Mouse (Mus musculus): ENCODE measurements around the gene Fam160b1.

Fam160b1 gene

DNA sequence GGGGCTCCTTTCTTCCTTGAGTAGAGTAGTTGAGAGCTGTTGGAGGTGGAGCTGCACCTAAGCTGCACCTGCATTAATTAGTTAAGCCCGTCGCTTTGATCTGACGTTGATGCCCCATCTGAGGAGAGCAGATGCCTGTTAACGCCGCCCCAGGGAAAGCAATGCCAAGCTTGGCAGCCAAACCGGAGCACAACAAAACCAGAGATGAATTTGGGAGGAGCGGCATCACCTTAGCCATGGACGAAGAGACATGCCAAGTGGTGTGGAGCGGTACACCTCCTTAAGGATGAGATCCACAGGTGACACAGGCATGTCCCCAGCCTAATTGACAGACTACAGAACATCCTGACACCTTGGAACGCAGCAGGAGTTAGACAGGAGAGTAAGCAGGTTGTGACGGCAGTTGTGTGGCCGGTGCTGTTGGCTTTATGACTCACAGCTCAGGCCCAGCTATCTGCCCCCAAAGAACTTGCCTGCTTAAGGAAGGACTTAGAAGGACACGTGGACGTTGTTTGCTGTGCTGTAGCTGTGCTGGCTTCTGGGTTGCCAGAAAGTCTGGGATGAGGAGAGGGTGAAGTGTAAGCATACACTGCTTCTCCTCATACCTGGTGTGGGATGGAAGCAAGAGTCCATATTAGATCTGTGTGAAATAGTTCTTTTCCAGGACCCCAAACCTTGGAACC lies 67.4 kb downstream of the Fam160b1 start:
- DNase-seq: no peak

DNA sequence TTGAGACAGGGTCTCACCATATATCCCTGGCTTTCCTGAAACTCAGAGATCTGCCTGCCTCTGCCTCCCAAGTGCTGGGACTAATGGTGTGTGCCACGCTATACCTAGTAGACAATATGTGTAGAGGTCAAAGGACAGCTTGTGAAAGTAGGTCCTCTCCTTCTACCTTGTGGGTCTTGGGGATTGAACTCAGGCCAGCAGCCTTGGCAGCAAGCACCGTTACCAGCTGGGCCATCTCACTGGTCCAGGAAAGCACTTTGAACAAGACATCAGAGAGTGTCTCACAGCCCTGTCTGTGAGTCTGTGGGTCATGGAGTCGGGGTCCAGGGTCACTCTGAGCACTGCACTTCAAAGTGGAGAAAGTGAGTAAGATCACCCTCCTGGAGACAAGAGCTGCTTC lies 68.2 kb downstream of the Fam160b1 start:
- no peak for DNase-seq

DNA sequence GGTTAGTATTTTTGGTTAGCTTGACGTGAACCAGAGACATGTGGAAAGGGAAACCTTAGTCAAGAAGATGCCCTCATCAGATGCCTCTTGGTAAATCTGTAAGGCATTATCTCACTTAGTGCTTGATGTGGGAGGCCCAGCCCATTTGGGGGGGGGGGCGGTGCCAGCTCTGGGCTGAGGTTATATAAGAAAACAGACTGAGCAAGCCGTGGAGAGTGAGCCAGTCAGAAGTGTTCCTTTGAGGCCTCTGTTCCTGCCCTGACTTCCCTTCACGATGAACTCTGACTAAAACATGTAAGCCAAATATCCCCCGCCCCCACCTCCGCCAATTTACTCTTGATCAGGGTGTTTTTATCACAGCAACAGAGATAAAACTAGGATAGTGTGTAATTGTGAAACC lies 69.4 kb downstream of the Fam160b1 start:
- DNase-seq: no peak

DNA sequence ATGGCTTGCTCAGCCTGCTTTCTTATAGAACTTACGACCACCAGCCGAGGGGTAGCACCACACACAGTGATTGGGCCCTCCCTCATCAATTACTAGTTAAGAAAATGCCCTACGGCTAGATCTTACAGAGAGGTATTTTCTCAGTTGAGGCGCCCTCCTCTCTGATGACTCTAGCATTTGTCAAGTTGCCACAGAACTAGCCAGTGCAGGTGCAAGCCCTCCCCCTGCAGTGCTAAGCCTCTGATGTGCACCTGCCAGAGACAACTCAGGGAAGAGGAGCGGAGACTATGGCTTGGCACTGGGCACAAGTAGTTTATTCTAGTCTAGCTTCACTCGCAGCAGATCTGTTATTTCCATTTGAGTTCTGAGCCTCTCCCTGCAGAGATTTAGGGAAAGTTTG lies 71.0 kb downstream of the Fam160b1 start:
- DNase-seq: no peak

DNA sequence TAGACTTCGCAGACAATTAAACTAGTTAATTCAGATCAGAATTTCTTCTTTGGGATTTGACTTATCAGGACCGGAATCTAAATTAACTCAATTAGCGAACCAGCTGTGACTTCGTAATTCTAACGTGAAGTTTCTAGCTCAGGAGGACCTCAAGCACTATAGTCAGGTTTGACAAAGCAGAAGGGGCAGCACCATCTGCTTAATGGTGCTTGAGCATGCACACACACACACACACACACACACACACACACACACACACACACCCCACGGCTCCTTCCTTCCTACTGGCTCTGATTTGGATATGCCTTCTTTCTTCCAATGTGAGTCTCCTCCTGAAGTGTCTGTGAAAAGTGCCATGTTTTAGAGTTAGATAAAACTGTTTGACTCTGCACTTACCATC lies 73.5 kb downstream of the Fam160b1 start:
- DNase-seq: no peak

DNA sequence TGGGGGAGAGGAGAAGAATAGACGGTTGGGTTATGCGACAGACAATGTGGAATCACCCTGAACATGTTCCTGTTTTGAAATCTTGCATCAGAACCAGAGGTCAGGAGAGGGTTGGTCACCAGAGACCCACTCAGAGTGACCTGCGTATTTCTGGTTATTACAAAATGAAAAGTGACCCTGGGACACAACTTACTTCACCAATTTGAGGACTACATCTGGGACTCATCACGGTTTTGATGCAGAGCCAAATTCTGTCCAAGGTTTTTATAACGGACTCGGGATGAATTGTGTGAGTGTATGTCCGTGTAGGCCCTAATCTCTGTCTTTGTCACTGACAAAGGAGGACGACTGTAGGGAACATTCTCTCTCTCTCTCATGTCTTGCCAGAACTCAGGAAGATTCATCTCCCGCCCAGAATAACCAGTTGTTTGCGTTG lies 76.1 kb downstream of the Fam160b1 start:
- no peak for DNase-seq

DNA sequence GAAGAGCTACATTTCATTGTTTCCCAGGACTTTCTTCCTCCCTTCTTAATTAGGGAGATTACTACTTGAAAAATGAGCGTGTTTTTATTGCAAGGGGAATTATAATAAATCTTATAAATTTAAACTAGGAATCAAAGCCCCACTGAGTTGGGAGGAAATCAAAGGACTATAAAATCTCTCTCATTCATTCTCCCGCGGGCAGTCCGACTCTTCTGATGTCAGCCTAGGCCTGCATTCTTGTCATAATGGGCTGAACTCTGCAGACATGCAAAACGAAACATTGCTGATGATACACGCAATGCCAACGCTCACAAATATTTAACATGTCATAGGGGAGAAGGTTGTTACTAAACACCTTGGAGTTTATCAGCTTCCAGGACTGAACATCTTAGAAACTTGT lies 76.6 kb downstream of the Fam160b1 start:
- no peak for DNase-seq
